ENCODE assay signal across 17 mouse cellular contexts in genomic region chr3:68252335-68252734, GRCm38 (mm10).
DNase-seq lines count a peak whose midpoint lies in the region; TF ChIP-seq lines count a peak whose summit lies in the region.
"Had no signal": no experiment of that assay in that cellular context is flagged by ENCODE, and none has a peak within 500 bp of the region (broad histone marks: within the 10 kb centered on the region; RNA-seq: fewer than 3 reads in every experiment).

No protein-coding gene starts in this region.

- peak overlapping the region; percentile 58 for H3K27ac ChIP-seq in layer of hippocampus, adult 2 months
- H3K27ac ChIP-seq: forebrain, embryonic 15.5 days; hindbrain, embryonic 14.5 days; liver, embryonic 13.5 days; neural tube, embryonic 12.5 days had no signal

- no peak for TF ChIP-seq CTCF in layer of hippocampus, adult 2 months (conservative IDR thresholded peaks at IDR 0.05)

- DNase-seq in layer of hippocampus, adult 2 months (ENCODE audit: low spot score in 2 of 2), result no peak
- DNase-seq in layer of hippocampus, adult 8-10 months (ENCODE audit: low spot score in 2 of 2), result no peak
- peak; percentile 5 for DNase-seq in lung, postnatal 10 days
- no peak for DNase-seq in lung, postnatal 4 days
- DNase-seq in R1 (ENCODE audit: low read depth, low spot score), result peak; percentile 79
- no peak for DNase-seq in urinary bladder, adult 18-20 months (ENCODE audit: low spot score in 2 of 2)
- no peak for DNase-seq in kidney, postnatal 25 days
- DNase-seq: adrenal gland, adult 8-10 months; gastrocnemius, postnatal 10 days; kidney, adult 2 months; liver, embryonic 13.5 days; right cerebral cortex, postnatal 4 days; thymus, adult 18-20 months had no signal

- no peak overlapping the region for H3K4me3 ChIP-seq in layer of hippocampus, adult 2 months
- H3K4me3 ChIP-seq: forebrain, embryonic 15.5 days; liver, embryonic 13.5 days; megakaryocyte, embryonic 14.5 days; neural tube, embryonic 12.5 days had no signal

Comparison
In these comparisons a context has a peak if more than half of its experiments do, and no peak if none do; other contexts are left out.
1. DNase-seq: peak in lung, postnatal 10 days (single experiment) and R1 (single experiment); none in layer of hippocampus, adult 2 months (0 of 2), layer of hippocampus, adult 8-10 months (0 of 2), lung, postnatal 4 days (0 of 2), urinary bladder, adult 18-20 months (0 of 2) and kidney, postnatal 25 days (0 of 2).